Mouse (Mus musculus): ENCODE measurements around the gene Cpeb4. TPM values are rescaled to one million over a fixed set of nuclear protein-coding genes. Genes with fewer than 3 reads are reported as not detected.

Cpeb4 gene
- polyA plus RNA-seq, 1 experiment from 2014 or later, result 3.5 TPM

- Histone ChIP-seq H3K9me3 (ENCODE audit: control insufficient read depth, low read length) (no peaks in the 10 kb centered on the region), H3K9ac (ENCODE audit: low read length) (no peak overlapping the region), H3K4me2 (ENCODE audit: low read depth, low read length) (no peak overlapping the region), H3K27me3 (ENCODE audit: control insufficient read depth, insufficient read depth, low read depth, low read length) (no peaks in the 10 kb centered on the region), H3K4me3 (ENCODE audit: low read length) (no peak overlapping the region), H3K4me1 (replicated peaks; ENCODE audit: control insufficient read depth, insufficient read depth, low read length) (peaks cover 4% of the 10 kb centered on the region), H3K36me3 (ENCODE audit: control insufficient read depth, insufficient read depth, low read length) (no peaks in the 10 kb centered on the region), H3K27ac (ENCODE audit: low read length) (no peak overlapping the region)
- whole genome bisulfite sequencing, result 54% methylated on average over 3 of the region's 3 CpGs
- no peak for ATAC-seq (ENCODE audit: low read depth)
Observed at GRCm38 (mm10) chr11:31945471-31945870, 73.5 kb downstream of the Cpeb4 start.

- 17% methylated on average over 15 of the region's 15 CpGs for WGBS
- Histone ChIP-seq H3K27me3 (ENCODE audit: control insufficient read depth, insufficient read depth, low read depth, low read length) (no peaks in the 10 kb centered on the region; the same call in 1 of the 2 replicates), H3K4me2 (ENCODE audit: low read depth, low read length) (peak overlapping the region; percentile 70), H3K36me3 (ENCODE audit: control insufficient read depth, insufficient read depth, low read length) (no peaks in the 10 kb centered on the region), H3K9ac (ENCODE audit: low read length) (peak overlapping the region; percentile 57), H3K9me3 (ENCODE audit: control insufficient read depth, low read length) (no peaks in the 10 kb centered on the region), H3K4me1 (replicated peaks; ENCODE audit: control insufficient read depth, insufficient read depth, low read length) (peaks cover 4% of the 10 kb centered on the region), H3K27ac (ENCODE audit: low read length) (no peak overlapping the region), H3K4me3 (ENCODE audit: low read length) (peak overlapping the region; percentile 55)
- ATAC-seq (ENCODE audit: low read depth), result peak; percentile 47; the same call in 1 of the 2 replicates
Observed at GRCm38 (mm10) chr11:31948462-31949330, 76.7 kb downstream of the Cpeb4 start.

GRCm38 (mm10) chr11:31949331-31949785, 77.3 kb downstream of the Cpeb4 start:
- no peak overlapping the region for H3K27ac ChIP-seq (ENCODE audit: low read length)
- H3K9ac ChIP-seq (ENCODE audit: low read length), result peak overlapping the region; percentile 57
- H3K9me3 ChIP-seq (ENCODE audit: control insufficient read depth, low read length), result no peaks in the 10 kb centered on the region
- H3K36me3 ChIP-seq (ENCODE audit: control insufficient read depth, insufficient read depth, low read length), result no peaks in the 10 kb centered on the region
- ATAC-seq (ENCODE audit: low read depth), result peak; percentile 78
- no peaks in the 10 kb centered on the region; the same call in 1 of the 2 replicates for H3K27me3 ChIP-seq (ENCODE audit: control insufficient read depth, insufficient read depth, low read depth, low read length)
- WGBS, result 1% methylated on average over 17 of the region's 17 CpGs
- peaks cover 4% of the 10 kb centered on the region for H3K4me1 ChIP-seq (replicated peaks; ENCODE audit: control insufficient read depth, insufficient read depth, low read length)
- H3K4me3 ChIP-seq (ENCODE audit: low read length), result peak overlapping the region; percentile 55
- peak overlapping the region; percentile 70 for H3K4me2 ChIP-seq (ENCODE audit: low read depth, low read length)

GRCm38 (mm10) chr11:31960071-31960470, 88.1 kb downstream of the Cpeb4 start:
- Histone ChIP-seq H3K9me3 (ENCODE audit: control insufficient read depth, low read length) (no peaks in the 10 kb centered on the region), H3K4me1 (replicated peaks; ENCODE audit: control insufficient read depth, insufficient read depth, low read length) (no peaks in the 10 kb centered on the region), H3K4me2 (ENCODE audit: low read depth, low read length) (no peak overlapping the region), H3K9ac (ENCODE audit: low read length) (no peak overlapping the region), H3K36me3 (ENCODE audit: control insufficient read depth, insufficient read depth, low read length) (no peaks in the 10 kb centered on the region), H3K27me3 (ENCODE audit: control insufficient read depth, insufficient read depth, low read depth, low read length) (no peaks in the 10 kb centered on the region), H3K27ac (ENCODE audit: low read length) (no peak overlapping the region), H3K4me3 (ENCODE audit: low read length) (no peak overlapping the region)
- ATAC-seq (ENCODE audit: low read depth), result no peak

- H3K27ac ChIP-seq (ENCODE audit: low read length), result no peak overlapping the region
- H3K4me2 ChIP-seq (ENCODE audit: low read depth, low read length), result no peak overlapping the region
- no peak for ATAC-seq (ENCODE audit: low read depth)
- H3K9ac ChIP-seq (ENCODE audit: low read length), result no peak overlapping the region
- H3K4me3 ChIP-seq (ENCODE audit: low read length), result no peak overlapping the region
- H3K36me3 ChIP-seq (ENCODE audit: control insufficient read depth, insufficient read depth, low read length), result no peaks in the 10 kb centered on the region
- 94% methylated on average over 1 of the region's 1 CpGs for WGBS
- H3K4me1 ChIP-seq (replicated peaks; ENCODE audit: control insufficient read depth, insufficient read depth, low read length), result peaks cover 3% of the 10 kb centered on the region; the same call in 1 of the 2 replicates
- no peaks in the 10 kb centered on the region for H3K9me3 ChIP-seq (ENCODE audit: control insufficient read depth, low read length)
- H3K27me3 ChIP-seq (ENCODE audit: control insufficient read depth, insufficient read depth, low read depth, low read length), result no peaks in the 10 kb centered on the region
Observed at GRCm38 (mm10) chr11:31963993-31964392, 92.0 kb downstream of the Cpeb4 start.

- no peaks in the 10 kb centered on the region for H3K9me3 ChIP-seq (ENCODE audit: control insufficient read depth, low read length)
- ATAC-seq (ENCODE audit: low read depth), result peak; percentile 31; the same call in 1 of the 2 replicates
- WGBS, result 32% methylated on average over 48 of the region's 49 CpGs
- H3K4me3 ChIP-seq (ENCODE audit: low read length), result peak within 1 kb of the TSS; percentile 44
- H3K27ac ChIP-seq (ENCODE audit: low read length), result no peak within 1 kb of the TSS
- peak within 1 kb of the TSS; percentile 70 for H3K4me2 ChIP-seq (ENCODE audit: low read depth, low read length)
- peak within 1 kb of the TSS; percentile 61 for H3K9ac ChIP-seq (ENCODE audit: low read length)
- no peaks in the 10 kb centered on the region for H3K36me3 ChIP-seq (ENCODE audit: control insufficient read depth, insufficient read depth, low read length)
- H3K4me1 ChIP-seq (replicated peaks; ENCODE audit: control insufficient read depth, insufficient read depth, low read length), result peaks cover 3% of the 10 kb centered on the region; the same call in 1 of the 2 replicates
- H3K27me3 ChIP-seq (ENCODE audit: control insufficient read depth, insufficient read depth, low read depth, low read length), result no peaks in the 10 kb centered on the region
Observed at GRCm38 (mm10) chr11:31965256-31966134, 93.5 kb downstream of the Cpeb4 start, which contains the start of gene 4930524B15Rik. 4930524B15Rik (plus strand) TSS chr11:31965592.

- no peak overlapping the region for H3K4me2 ChIP-seq (ENCODE audit: low read depth, low read length)
- no peaks in the 10 kb centered on the region for H3K4me1 ChIP-seq (replicated peaks; ENCODE audit: control insufficient read depth, insufficient read depth, low read length)
- no peak overlapping the region for H3K27ac ChIP-seq (ENCODE audit: low read length)
- no peak overlapping the region for H3K9ac ChIP-seq (ENCODE audit: low read length)
- no peaks in the 10 kb centered on the region for H3K27me3 ChIP-seq (ENCODE audit: control insufficient read depth, insufficient read depth, low read depth, low read length)
- ATAC-seq (ENCODE audit: low read depth), result no peak
- H3K4me3 ChIP-seq (ENCODE audit: low read length), result no peak overlapping the region
- no peaks in the 10 kb centered on the region for H3K9me3 ChIP-seq (ENCODE audit: control insufficient read depth, low read length)
- 61% methylated on average over 4 of the region's 4 CpGs for WGBS
- no peaks in the 10 kb centered on the region for H3K36me3 ChIP-seq (ENCODE audit: control insufficient read depth, insufficient read depth, low read length)
Observed at GRCm38 (mm10) chr11:31974132-31974531, 102.1 kb downstream of the Cpeb4 start.

GRCm38 (mm10) chr11:31974826-31975225, 102.8 kb downstream of the Cpeb4 start:
- Histone ChIP-seq H3K9ac (ENCODE audit: low read length) (no peak overlapping the region), H3K27me3 (ENCODE audit: control insufficient read depth, insufficient read depth, low read depth, low read length) (no peaks in the 10 kb centered on the region), H3K36me3 (ENCODE audit: control insufficient read depth, insufficient read depth, low read length) (no peaks in the 10 kb centered on the region), H3K9me3 (ENCODE audit: control insufficient read depth, low read length) (peaks cover under 1% of the 10 kb centered on the region; the same call in 1 of the 2 replicates), H3K4me2 (ENCODE audit: low read depth, low read length) (no peak overlapping the region), H3K4me1 (replicated peaks; ENCODE audit: control insufficient read depth, insufficient read depth, low read length) (no peaks in the 10 kb centered on the region), H3K27ac (ENCODE audit: low read length) (no peak overlapping the region), H3K4me3 (ENCODE audit: low read length) (no peak overlapping the region)
- peak; percentile 52; the same call in 1 of the 2 replicates for ATAC-seq (ENCODE audit: low read depth)
- WGBS, result 25% methylated on average over 8 of the region's 8 CpGs

GRCm38 (mm10) chr11:31975678-31976077, 103.7 kb downstream of the Cpeb4 start:
- Histone ChIP-seq H3K27ac (ENCODE audit: low read length) (no peak overlapping the region), H3K27me3 (ENCODE audit: control insufficient read depth, insufficient read depth, low read depth, low read length) (no peaks in the 10 kb centered on the region), H3K4me1 (replicated peaks; ENCODE audit: control insufficient read depth, insufficient read depth, low read length) (no peaks in the 10 kb centered on the region), H3K9ac (ENCODE audit: low read length) (no peak overlapping the region), H3K36me3 (ENCODE audit: control insufficient read depth, insufficient read depth, low read length) (no peaks in the 10 kb centered on the region), H3K4me3 (ENCODE audit: low read length) (no peak overlapping the region), H3K9me3 (ENCODE audit: control insufficient read depth, low read length) (peaks cover 2% of the 10 kb centered on the region; the same call in 1 of the 2 replicates), H3K4me2 (ENCODE audit: low read depth, low read length) (no peak overlapping the region)
- no peak for ATAC-seq (ENCODE audit: low read depth)
- WGBS, result 74% methylated on average over 5 of the region's 5 CpGs
